Mouse (Mus musculus) forebrain, postnatal 0 days (tissue): ENCODE measurements around the gene Tanc2. TPM values are rescaled to one million over a fixed set of nuclear protein-coding genes. Genes with fewer than 3 reads are reported as not detected.

ENCODE experiments used
- ATAC-seq: fragments of 200-750 bp; cut with Nextera tagmentation; 2 replicates; pipeline ENCODE4 v1.8.0; 2017; ENCODE audit warnings: mild to moderate bottlenecking, moderate library complexity
- DNase-seq: peaks from one replicate; pipeline ENCODE4 v3.0.0-alpha.2; 2015
- H3K27ac ChIP-seq: fragments of 300-500 bp; sonication (generic); 2 replicates; pipeline ENCODE4 v1.5.1; 2014; ENCODE audit warnings: low read depth, mild to moderate bottlenecking, antibody characterized with exemption, low read length, moderate library complexity, mixed read lengths
- H3K27me3 ChIP-seq: fragments of 300-500 bp; sonication (generic); 2 replicates; pipeline ENCODE4 v1.6.1; 2014; ENCODE audit warnings: mild to moderate bottlenecking, low read length, mixed read lengths; ENCODE audit not compliant: insufficient read depth
- H3K36me3 ChIP-seq: fragments of 300-500 bp; sonication (generic); 2 replicates; pipeline ENCODE4 v1.6.1; 2014; ENCODE audit warnings: mild to moderate bottlenecking, moderate library complexity; ENCODE audit not compliant: insufficient read depth
- H3K4me1 ChIP-seq: fragments of 300-500 bp; sonication (generic); 2 replicates; pipeline ENCODE4 v1.6.1; 2014; ENCODE audit warnings: antibody characterized with exemption; ENCODE audit not compliant: insufficient read depth
- H3K4me2 ChIP-seq: fragments of 300-500 bp; sonication (generic); 2 replicates; pipeline ENCODE4 v1.6.1; 2014; ENCODE audit warnings: low read depth, mild to moderate bottlenecking, moderate library complexity
- H3K4me3 ChIP-seq: fragments of 300-500 bp; sonication (generic); 2 replicates; pipeline ENCODE4 v1.5.1; 2014; ENCODE audit warnings: low read depth, low read length, mixed read lengths
- H3K9ac ChIP-seq: fragments of 300-500 bp; sonication (generic); 2 replicates; pipeline ENCODE4 v1.6.1; 2014; ENCODE audit warnings: mild to moderate bottlenecking
- H3K9me3 ChIP-seq: fragments of 300-500 bp; sonication (generic); 2 replicates; pipeline ENCODE4 v1.6.1; 2016; ENCODE audit warnings: low read length
- CTCF ChIP-seq: sonication (generic); IDR thresholded peaks from 2 replicates; pipeline ENCODE4 v1.5.1; 2016; ENCODE audit warnings: antibody characterized with exemption, control low read depth, low read depth
- WGBS: fragments of 180-500 bp; shearing (Covaris S2); extraction: QIAGEN DNeasy Blood & Tissue Kit; methylation state at CpG from one replicate; pipeline ENCODE4 v1.1.7; 2014; 5-methylcytosine and 5-hydroxymethylcytosine counted together
- polyA plus RNA-seq: library from polyadenylated mRNA; unstranded; fragments of >200 nt; fragmentation: Nextera tagmentation; extraction: Ambion mirVana; gene quantifications from 2 replicates; pipeline ENCODE4 v1.2.1, GENCODE M21; 2015
- total RNA-seq: library from RNA; depleted of rRNA; stranded (reverse); fragments of >200 nt; gene quantifications from 2 replicates; pipeline ENCODE4 v1.2.3, GENCODE M21; 2014

Gene Tanc2
- total and polyA plus RNA-seq, 2 experiments from 2014 or later: 35.3 to 144 TPM

- ATAC-seq (no peak), DNase-seq (no peak)
- WGBS: 69% methylated on average over 1 of the region's 1 CpGs
- H3K36me3 ChIP-seq: peaks cover 32% of the 10 kb centered on the region
- TF ChIP-seq CTCF: no peak
- H3K4me2 ChIP-seq: no peak overlapping the region
- no peaks in the 10 kb centered on the region for H3K27me3 ChIP-seq
- no peaks in the 10 kb centered on the region for H3K4me1 ChIP-seq
- no peak overlapping the region for H3K9ac ChIP-seq
- no peak overlapping the region for H3K4me3 ChIP-seq
- H3K9me3 ChIP-seq: no peaks in the 10 kb centered on the region
- no peak overlapping the region for H3K27ac ChIP-seq
Observed at GRCm38 (mm10) chr11:105907381-105907780, 317.6 kb downstream of the Tanc2 start.

- no peaks in the 10 kb centered on the region for H3K4me1 ChIP-seq
- no peak overlapping the region for H3K9ac ChIP-seq
- no peak for ATAC-seq
- H3K27ac ChIP-seq: no peak overlapping the region
- H3K9me3 ChIP-seq: no peaks in the 10 kb centered on the region
- H3K4me2 ChIP-seq: no peak overlapping the region
- no peak overlapping the region for H3K4me3 ChIP-seq
- no peak for TF ChIP-seq CTCF
- H3K27me3 ChIP-seq: no peaks in the 10 kb centered on the region
- no peak for DNase-seq
- 81% methylated on average over 8 of the region's 8 CpGs for WGBS
- peaks cover 42% of the 10 kb centered on the region for H3K36me3 ChIP-seq
Observed at GRCm38 (mm10) chr11:105908926-105909325, 319.1 kb downstream of the Tanc2 start.

- Histone ChIP-seq H3K4me1 (no peaks in the 10 kb centered on the region), H3K36me3 (peaks cover 47% of the 10 kb centered on the region), H3K4me3 (no peak overlapping the region), H3K4me2 (no peak overlapping the region), H3K9ac (no peak overlapping the region), H3K9me3 (no peaks in the 10 kb centered on the region), H3K27me3 (no peaks in the 10 kb centered on the region), H3K27ac (no peak overlapping the region)
- 67% methylated on average over 2 of the region's 2 CpGs for WGBS
- no peak for DNase-seq
- ATAC-seq: no peak
- no peak for TF ChIP-seq CTCF
Observed at GRCm38 (mm10) chr11:105909617-105910016, 319.8 kb downstream of the Tanc2 start.

- TF ChIP-seq CTCF: no peak
- Histone ChIP-seq H3K9ac (no peak overlapping the region), H3K4me3 (no peak overlapping the region), H3K4me1 (no peaks in the 10 kb centered on the region), H3K27ac (no peak overlapping the region), H3K27me3 (no peaks in the 10 kb centered on the region), H3K36me3 (peaks cover 47% of the 10 kb centered on the region), H3K9me3 (no peaks in the 10 kb centered on the region), H3K4me2 (no peak overlapping the region)
- no peak for DNase-seq
- ATAC-seq: no peak
Observed at GRCm38 (mm10) chr11:105911149-105911548, 321.4 kb downstream of the Tanc2 start.

GRCm38 (mm10) chr11:105911592-105912375 lies 322.0 kb downstream of the Tanc2 start:
- ATAC-seq: peak; percentile 80
- no peaks in the 10 kb centered on the region for H3K4me1 ChIP-seq
- no peaks in the 10 kb centered on the region for H3K9me3 ChIP-seq
- WGBS: 29% methylated on average over 4 of the region's 4 CpGs
- H3K27ac ChIP-seq: no peak overlapping the region
- no peak overlapping the region for H3K4me2 ChIP-seq
- H3K4me3 ChIP-seq: no peak overlapping the region
- no peak overlapping the region for H3K9ac ChIP-seq
- H3K27me3 ChIP-seq: no peaks in the 10 kb centered on the region
- H3K36me3 ChIP-seq: peaks cover 49% of the 10 kb centered on the region
- peak; percentile 90 for TF ChIP-seq CTCF
- peak; percentile 90 for DNase-seq

GRCm38 (mm10) chr11:105913580-105913979 lies 323.8 kb downstream of the Tanc2 start:
- TF ChIP-seq CTCF: no peak
- peaks cover 59% of the 10 kb centered on the region for H3K36me3 ChIP-seq
- H3K9ac ChIP-seq: no peak overlapping the region
- ATAC-seq (no peak), DNase-seq (no peak)
- no peaks in the 10 kb centered on the region for H3K27me3 ChIP-seq
- no peak overlapping the region for H3K4me2 ChIP-seq
- no peaks in the 10 kb centered on the region for H3K4me1 ChIP-seq
- H3K27ac ChIP-seq: no peak overlapping the region
- WGBS: 47% methylated on average over 5 of the region's 5 CpGs
- H3K4me3 ChIP-seq: no peak overlapping the region
- H3K9me3 ChIP-seq: no peaks in the 10 kb centered on the region

- no peak overlapping the region for H3K27ac ChIP-seq
- no peaks in the 10 kb centered on the region for H3K27me3 ChIP-seq
- peaks cover 62% of the 10 kb centered on the region for H3K36me3 ChIP-seq
- H3K4me3 ChIP-seq: no peak overlapping the region
- H3K4me2 ChIP-seq: no peak overlapping the region
- no peaks in the 10 kb centered on the region for H3K9me3 ChIP-seq
- H3K4me1 ChIP-seq: no peaks in the 10 kb centered on the region
- H3K9ac ChIP-seq: no peak overlapping the region
- no peak for ATAC-seq
- TF ChIP-seq CTCF: no peak
- WGBS: 63% methylated on average over 3 of the region's 3 CpGs
- no peak for DNase-seq
Observed at GRCm38 (mm10) chr11:105920098-105920785, 330.5 kb downstream of the Tanc2 start.
